Mouse (Mus musculus): Measurements from ENCODE around the gene Irf8.
"Not testable (repeated sequence)": the region's sequence is repeated elsewhere in the genome, so short reads cannot be mapped to it uniquely, and the experiment has no call there.

Gene Irf8

DNA sequence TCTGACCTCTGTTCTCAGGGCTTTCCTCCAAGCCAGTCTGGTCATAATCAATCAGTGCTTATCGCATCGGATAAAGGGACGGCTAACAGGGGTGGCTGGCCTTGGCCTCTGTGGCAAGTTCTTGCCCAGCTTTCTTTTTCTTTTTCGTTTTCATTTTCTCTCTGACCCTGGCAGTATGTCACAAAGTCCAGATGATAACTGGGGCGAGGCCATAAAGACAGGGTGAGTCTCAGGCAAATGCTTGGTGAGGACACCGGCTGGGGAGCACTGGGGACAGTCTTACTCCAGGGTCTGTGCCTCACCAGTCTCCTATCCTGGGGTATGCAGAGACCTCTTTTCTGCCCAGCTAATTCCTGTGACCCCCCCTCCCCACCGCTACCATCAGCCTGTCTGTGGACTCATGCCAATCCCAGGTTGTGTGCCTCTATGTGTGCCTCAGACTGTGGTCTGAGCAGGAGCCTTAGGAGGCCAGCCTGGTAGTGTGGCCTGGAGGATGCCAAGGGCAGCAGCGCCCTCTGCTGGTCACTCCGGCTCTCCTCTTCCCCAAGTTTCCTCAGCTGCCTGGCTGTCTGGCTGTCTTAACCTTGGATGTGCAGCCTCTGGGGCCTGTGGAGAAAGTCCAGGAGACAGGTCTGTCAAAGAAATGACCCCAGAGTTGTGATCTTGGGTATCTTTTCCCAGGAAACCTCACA lies 59.9 kb downstream of the Irf8 start:
- DNase-seq (ENCODE audit: extremely low read depth, low read depth): no peak

DNA sequence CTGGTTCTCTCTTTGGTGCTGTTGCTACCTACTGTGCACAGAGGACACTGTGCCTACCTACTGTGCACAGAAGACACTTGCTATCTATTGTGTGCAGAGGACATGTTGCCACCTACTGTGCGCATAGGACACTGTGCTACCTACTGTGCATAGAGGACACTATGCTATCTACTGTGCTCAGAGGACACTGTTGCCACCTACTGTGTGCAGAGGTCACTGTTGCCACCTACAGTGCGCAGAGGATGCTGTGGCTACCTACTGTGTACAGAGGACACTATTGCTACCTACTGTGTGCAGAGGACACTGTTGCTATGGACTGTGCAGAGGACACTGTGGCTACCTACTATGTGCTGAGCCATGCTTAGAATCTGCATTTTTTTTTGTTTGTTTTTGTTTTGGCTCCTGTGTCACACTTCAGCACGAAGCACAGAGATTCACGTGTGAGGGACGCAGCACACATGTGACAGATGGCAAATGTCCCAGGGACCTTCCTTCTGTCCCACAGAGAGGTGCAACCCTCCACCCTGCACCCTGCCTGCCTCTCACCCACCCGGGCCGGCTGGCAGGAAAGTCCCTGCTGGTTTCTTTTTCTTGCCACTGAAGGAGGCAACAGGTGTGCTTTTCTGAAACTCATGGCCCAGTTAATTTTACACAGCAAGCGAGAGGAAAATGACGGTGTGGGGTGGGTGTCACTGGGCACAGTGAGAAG lies 61.0 kb downstream of the Irf8 start:
- DNase-seq (ENCODE audit: extremely low read depth, low read depth): no peak

DNA sequence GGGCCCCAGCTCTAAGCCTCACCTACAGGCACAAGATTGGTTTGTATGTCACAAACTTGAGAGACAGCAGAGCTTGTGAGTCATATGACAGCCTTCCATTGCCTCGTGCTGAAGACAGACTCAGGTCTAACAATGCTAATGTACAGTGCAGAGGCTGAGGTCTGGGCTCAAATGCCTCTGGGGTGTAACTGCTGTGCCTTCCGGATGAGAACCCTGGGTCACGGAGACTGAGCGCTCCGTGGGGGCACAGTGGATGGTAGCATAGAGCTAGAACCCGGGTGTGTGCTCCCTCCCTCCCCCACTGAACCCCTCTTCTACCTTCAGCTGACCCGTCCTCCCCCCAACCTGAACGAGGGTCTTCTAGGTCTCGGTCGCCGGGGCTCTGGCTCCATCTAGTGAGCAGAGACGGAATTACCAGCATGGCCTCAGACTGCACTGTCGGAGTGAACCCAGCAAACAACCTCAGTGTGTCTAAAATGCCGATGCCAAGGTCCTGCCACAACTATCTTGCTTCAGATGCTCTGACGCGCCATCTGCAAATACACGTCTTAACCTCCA lies 64.2 kb downstream of the Irf8 start:
- DNase-seq (ENCODE audit: extremely low read depth, low read depth): no peak

DNA sequence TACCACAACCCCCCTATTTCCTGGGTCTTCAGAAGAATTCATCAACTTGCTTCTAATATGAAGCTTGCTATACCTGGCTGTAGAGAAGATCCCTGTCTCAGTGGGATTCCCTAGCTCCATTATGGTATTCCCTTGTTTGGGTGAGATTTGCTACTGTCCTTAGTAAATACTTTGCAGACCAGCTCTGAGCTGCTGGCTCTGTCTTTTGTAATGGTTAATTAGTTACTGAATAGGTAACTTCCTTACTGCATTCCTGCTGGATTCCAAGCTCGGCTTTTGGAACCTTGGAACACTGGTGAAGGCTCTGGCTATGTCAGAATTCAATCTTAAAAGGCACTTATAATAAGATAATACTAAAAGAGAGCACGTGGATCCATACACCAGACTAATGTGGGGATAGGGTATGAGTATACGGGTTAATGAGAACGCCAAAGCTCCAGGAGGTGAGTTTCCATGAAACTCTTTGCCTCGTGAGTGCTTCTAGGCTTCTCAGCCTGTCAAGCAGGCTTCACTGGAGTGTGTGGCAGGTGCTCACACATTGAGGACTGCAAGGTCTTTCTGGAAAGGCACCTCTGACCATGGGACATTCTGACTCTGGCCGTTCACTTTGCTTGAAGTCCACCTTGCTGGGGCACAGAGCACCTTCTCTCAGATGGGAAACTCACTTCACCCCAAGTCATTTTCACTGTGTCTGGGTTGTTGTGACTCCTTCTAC lies 67.7 kb downstream of the Irf8 start:
- not testable (repeated sequence) for DNase-seq (ENCODE audit: extremely low read depth, low read depth)

DNA sequence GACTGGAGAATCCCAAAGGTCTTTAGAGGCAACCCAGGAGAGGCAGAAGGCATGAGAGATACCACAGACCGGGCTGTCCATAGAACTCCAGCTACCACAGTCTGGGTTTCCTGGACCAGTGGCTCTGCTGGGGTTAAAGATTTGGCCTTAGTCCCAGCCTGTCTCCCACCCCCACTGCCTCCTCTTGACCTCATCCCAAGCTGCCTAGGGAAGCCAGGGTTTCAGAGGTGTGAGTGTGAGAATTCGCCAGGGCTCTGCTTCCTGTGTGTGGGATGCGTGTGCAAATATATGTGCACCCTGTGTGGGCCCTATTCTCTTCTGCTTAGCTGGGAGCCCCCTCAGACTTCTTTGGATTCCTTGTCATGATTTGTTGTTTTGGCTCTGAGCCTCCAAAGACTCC lies 68.6 kb downstream of the Irf8 start:
- DNase-seq (ENCODE audit: extremely low read depth, low read depth): no peak

Measured in MEL-GATA-1-ER (cell line).